Mouse (Mus musculus): ENCODE results near the gene Panx3.

DNA sequence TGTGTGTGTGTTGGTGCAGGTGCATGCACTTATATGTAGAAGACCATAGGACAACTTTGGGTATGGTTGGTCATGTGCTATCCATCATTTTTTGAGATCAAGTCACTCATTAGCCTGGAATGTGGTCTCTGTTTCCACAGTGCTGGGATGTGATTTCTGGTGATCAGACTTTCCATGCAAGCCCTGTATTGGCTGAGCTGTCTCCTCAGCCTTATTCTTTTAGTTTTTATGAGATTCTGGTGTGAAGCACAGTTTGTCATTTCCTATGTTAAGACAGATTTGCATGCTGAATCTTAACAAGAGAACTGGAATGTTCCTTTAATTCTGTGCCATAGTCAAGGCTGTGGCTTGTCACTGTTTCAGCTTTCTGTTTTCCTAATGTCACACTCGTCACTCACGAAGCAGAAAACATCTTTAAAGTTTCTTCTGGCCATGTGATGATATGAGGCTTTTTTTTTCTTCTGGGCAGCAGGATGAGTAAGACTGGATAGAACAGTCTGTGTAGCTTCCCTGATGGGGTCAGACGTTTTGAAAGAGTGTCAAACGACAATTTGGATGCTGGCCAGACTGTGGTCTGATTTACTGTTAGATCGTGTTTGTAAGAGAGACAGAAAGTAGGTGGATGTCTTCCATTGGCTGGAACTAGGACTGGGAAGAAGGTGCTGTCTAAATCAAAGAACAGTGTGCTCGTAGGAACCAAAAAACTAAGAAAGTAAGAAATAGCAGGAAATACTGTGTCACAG lies 32.1 kb downstream of the Panx3 start:
- TF ChIP-seq POLR2A (IDR thresholded peaks at IDR 0.05; ENCODE audit: control insufficient read depth in 1 of 2, insufficient read depth in 1 of 2, low read depth in 1 of 2, low read length in 2 of 2, poor library complexity in 1 of 2): no peak
- TF ChIP-seq MAFK (IDR thresholded peaks at IDR 0.05; ENCODE audit: borderline replicate concordance, low read depth, low read length): no peak
- TF ChIP-seq SIN3A (IDR thresholded peaks at IDR 0.05; ENCODE audit: low read length): no peak
- no peak for TF ChIP-seq EP300 (IDR thresholded peaks at IDR 0.05; ENCODE audit: low read depth in 1 of 2, low read length in 2 of 2)
